Mouse (Mus musculus): ENCODE results near the gene Nxf3. TPM values are rescaled to one million over a fixed set of nuclear protein-coding genes. Genes with fewer than 3 reads are reported as not detected.

Gene Nxf3
- total RNA-seq, 2 experiments from 2014 or later, result not detected

Other genes starting within 250 kb of the Nxf3 start
- gene Gprasp2, start 246.2 kb downstream of the Nxf3 start, total RNA-seq (2021), result 1 to 10 TPM; 1.4 to 2.1 TPM
- 1 to 10 TPM; 1.5 to 2.5 TPM for gene Arxes2, start 91.4 kb downstream of the Nxf3 start, total RNA-seq (2021)
- gene Arxes1, start 51.9 kb downstream of the Nxf3 start, total RNA-seq (2021), result 1 to 10 TPM in 1 of 2 experiments, under 1 TPM in 1; 0.33 to 1.0 TPM
- gene Bex2, start 17.0 kb downstream of the Nxf3 start, total RNA-seq (2021), result under 1 TPM; 0.27 to 0.43 TPM
- not detected for gene Bex4, start 53.7 kb upstream of the Nxf3 start, total RNA-seq (2021)
- gene Tceal8, start 87.1 kb upstream of the Nxf3 start, total RNA-seq (2021), result 10 to 100 TPM; 29.8 to 32.9 TPM
- gene Tceal5, start 118.6 kb upstream of the Nxf3 start, total RNA-seq (2021), result 10 to 100 TPM; 60.8 to 74.0 TPM
- gene Tceal7, start 129.5 kb upstream of the Nxf3 start, total RNA-seq (2021), result 100 to 1,000 TPM; 288 to 478 TPM
- gene Bex1, start 130.3 kb upstream of the Nxf3 start, total RNA-seq (2021), result 10 to 100 TPM; 12.0 to 17.3 TPM
- 10 to 100 TPM; 39.3 to 48.0 TPM for gene Tceal9, start 159.8 kb upstream of the Nxf3 start, total RNA-seq (2021)
- gene Bex3, start 185.0 kb upstream of the Nxf3 start, total RNA-seq (2021), result 10 to 100 TPM; 10.1 to 15.4 TPM